Mouse (Mus musculus): ENCODE results near the gene Hkdc1. TPM values are rescaled to one million over a fixed set of nuclear protein-coding genes. Genes with fewer than 3 reads are reported as not detected.

Hkdc1 gene
- total and polyA plus RNA-seq, 2 experiments from 2014 or later = 0.03 TPM; not detected in 1

DNA sequence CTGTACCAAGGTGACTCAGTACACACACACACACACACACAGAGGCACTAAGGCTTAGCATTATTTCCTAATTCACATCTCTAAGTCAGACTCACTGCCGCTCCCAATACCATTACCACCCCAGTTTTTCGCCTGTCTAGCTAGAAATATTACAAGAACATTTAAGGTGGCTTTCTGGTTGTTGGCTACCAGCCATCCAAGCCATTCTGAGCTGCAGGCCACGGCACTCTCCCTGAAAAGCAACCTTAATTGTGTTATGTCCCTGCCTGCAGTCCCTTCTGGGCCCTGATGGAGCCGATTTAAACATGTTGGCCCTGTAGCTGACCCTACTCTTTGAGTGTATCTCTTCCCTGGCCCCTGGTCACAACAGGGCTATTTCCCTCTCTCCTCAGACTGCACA, 80.3 kb downstream of the Hkdc1 start:
- H3K9ac ChIP-seq (replicated peaks; ENCODE audit: low read depth, low read length) = no peak overlapping the region
- no peak overlapping the region for H3K27ac ChIP-seq (ENCODE audit: low read depth)

GRCm38 (mm10) chr10:62340991-62341390, 81.3 kb downstream of the Hkdc1 start:
- ATAC-seq (ENCODE audit: insufficient read depth, low read depth) = no peak
- peak overlapping the region; percentile 88 for H3K27ac ChIP-seq (ENCODE audit: low read depth)
- peak overlapping the region; percentile 83 for H3K4me2 ChIP-seq (ENCODE audit: low read depth, low read length)
- TF ChIP-seq CTCF (IDR thresholded peaks at IDR 0.05; ENCODE audit: low read depth) = no peak
- TF ChIP-seq EP300 (IDR thresholded peaks at IDR 0.05; ENCODE audit: low read depth) = no peak
- H3K4me1 ChIP-seq (ENCODE audit: control insufficient read depth, insufficient read depth) = peaks cover 34% of the 10 kb centered on the region
- H3K27me3 ChIP-seq (ENCODE audit: control insufficient read depth, insufficient read depth, low read length) = no peaks in the 10 kb centered on the region
- WGBS = 15% methylated on average over 3 of the region's 3 CpGs
- H3K9ac ChIP-seq (replicated peaks; ENCODE audit: low read depth, low read length) = peak overlapping the region; percentile 69
- no peaks in the 10 kb centered on the region for H3K9me3 ChIP-seq (replicated peaks; ENCODE audit: control insufficient read depth, low read length)
- DNase-seq (ENCODE audit: low spot score) = no peak
- H3K36me3 ChIP-seq (replicated peaks; ENCODE audit: control insufficient read depth, insufficient read depth, low read length) = no peaks in the 10 kb centered on the region
- H3K4me3 ChIP-seq (ENCODE audit: low read depth, low read length) = peak overlapping the region; percentile 72

More for the DNA sequence above, 80.3 kb downstream of the Hkdc1 start:
- Histone ChIP-seq H3K9me3 (replicated peaks; ENCODE audit: control insufficient read depth, low read length) (no peaks in the 10 kb centered on the region), H3K4me3 (ENCODE audit: low read depth, low read length) (no peak overlapping the region), H3K27me3 (ENCODE audit: control insufficient read depth, insufficient read depth, low read length) (no peaks in the 10 kb centered on the region), H3K4me2 (ENCODE audit: low read depth, low read length) (no peak overlapping the region), H3K4me1 (ENCODE audit: control insufficient read depth, insufficient read depth) (peaks cover 25% of the 10 kb centered on the region), H3K36me3 (replicated peaks; ENCODE audit: control insufficient read depth, insufficient read depth, low read length) (no peaks in the 10 kb centered on the region)
- WGBS = 81% methylated on average over 4 of the region's 4 CpGs
- TF ChIP-seq CTCF (IDR thresholded peaks at IDR 0.05; ENCODE audit: low read depth) (no peak), EP300 (IDR thresholded peaks at IDR 0.05; ENCODE audit: low read depth) (no peak)
- DNase-seq (ENCODE audit: low spot score) = no peak
- ATAC-seq (ENCODE audit: insufficient read depth, low read depth) = no peak

- Histone ChIP-seq H3K27ac (ENCODE audit: low read depth) (peak overlapping the region; percentile 88), H3K9me3 (replicated peaks; ENCODE audit: control insufficient read depth, low read length) (no peaks in the 10 kb centered on the region), H3K36me3 (replicated peaks; ENCODE audit: control insufficient read depth, insufficient read depth, low read length) (no peaks in the 10 kb centered on the region), H3K4me3 (ENCODE audit: low read depth, low read length) (peak overlapping the region; percentile 72), H3K4me2 (ENCODE audit: low read depth, low read length) (peak overlapping the region; percentile 83), H3K27me3 (ENCODE audit: control insufficient read depth, insufficient read depth, low read length) (no peaks in the 10 kb centered on the region), H3K9ac (replicated peaks; ENCODE audit: low read depth, low read length) (peak overlapping the region; percentile 69), H3K4me1 (ENCODE audit: control insufficient read depth, insufficient read depth) (peaks cover 42% of the 10 kb centered on the region)
- ATAC-seq (ENCODE audit: insufficient read depth, low read depth) (peak; percentile 95), DNase-seq (ENCODE audit: low spot score) (peak; percentile 98)
- under 1% methylated on average over 38 of the region's 38 CpGs for WGBS
- TF ChIP-seq CTCF (IDR thresholded peaks at IDR 0.05; ENCODE audit: low read depth) (no peak), EP300 (IDR thresholded peaks at IDR 0.05; ENCODE audit: low read depth) (peak; percentile 89)
Measured at GRCm38 (mm10) chr10:62340095-62340731, 82.1 kb downstream of the Hkdc1 start.

DNA sequence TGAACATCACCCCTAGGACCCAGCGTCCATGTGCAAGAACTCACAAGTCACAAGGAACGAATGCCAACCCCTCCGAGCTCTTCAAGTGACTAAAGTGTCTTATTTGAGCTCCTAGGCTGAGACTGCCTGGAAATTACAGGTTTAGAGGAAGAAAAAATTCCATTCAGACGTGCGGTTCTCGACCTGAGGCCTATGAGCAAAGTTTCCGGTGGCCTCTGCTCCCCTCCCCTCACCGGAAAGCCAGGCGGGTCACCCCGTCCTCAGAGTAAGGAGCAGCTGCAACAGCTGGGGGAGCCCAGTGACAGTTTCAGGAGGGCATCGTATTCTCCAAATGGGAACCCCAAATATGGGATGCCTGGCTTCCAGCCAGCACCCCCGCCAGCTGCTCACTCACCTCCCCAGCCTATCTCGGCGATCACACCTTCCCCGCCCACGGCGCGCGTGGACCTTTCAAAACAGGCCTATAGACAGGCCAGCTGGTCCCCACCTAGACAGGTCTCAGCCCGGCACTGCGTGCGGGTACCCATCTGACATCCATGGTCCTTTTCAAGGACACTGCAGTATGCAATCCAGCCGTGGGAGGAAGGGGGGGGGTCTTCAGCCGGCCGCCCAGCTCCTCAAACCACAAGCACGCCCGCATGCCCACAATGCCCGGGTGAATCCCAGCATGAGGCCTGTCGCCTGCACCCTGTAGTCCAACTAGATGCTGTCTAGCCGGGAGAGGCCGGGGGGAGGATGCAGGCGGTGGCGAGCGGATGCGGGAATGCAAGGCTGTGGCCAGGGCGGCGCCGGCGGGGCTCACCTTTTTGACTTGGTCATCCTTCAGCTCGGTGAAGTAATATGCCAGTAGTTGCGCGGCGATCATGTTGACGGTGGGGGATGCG, 82.8 kb downstream of the Hkdc1 start:
- no peaks in the 10 kb centered on the region for H3K9me3 ChIP-seq (replicated peaks; ENCODE audit: control insufficient read depth, low read length)
- peaks cover 46% of the 10 kb centered on the region for H3K4me1 ChIP-seq (ENCODE audit: control insufficient read depth, insufficient read depth)
- H3K36me3 ChIP-seq (replicated peaks; ENCODE audit: control insufficient read depth, insufficient read depth, low read length) = no peaks in the 10 kb centered on the region
- peak overlapping the region; percentile 69 for H3K9ac ChIP-seq (replicated peaks; ENCODE audit: low read depth, low read length)
- peak overlapping the region; percentile 83 for H3K4me2 ChIP-seq (ENCODE audit: low read depth, low read length)
- H3K27ac ChIP-seq (ENCODE audit: low read depth) = peak overlapping the region; percentile 88
- peak; percentile 57 for DNase-seq (ENCODE audit: low spot score)
- TF ChIP-seq CTCF (IDR thresholded peaks at IDR 0.05; ENCODE audit: low read depth) (no peak), EP300 (IDR thresholded peaks at IDR 0.05; ENCODE audit: low read depth) (no peak; the same call in 1 of the 2 replicates)
- H3K27me3 ChIP-seq (ENCODE audit: control insufficient read depth, insufficient read depth, low read length) = no peaks in the 10 kb centered on the region
- peak overlapping the region; percentile 72 for H3K4me3 ChIP-seq (ENCODE audit: low read depth, low read length)
- ATAC-seq (ENCODE audit: insufficient read depth, low read depth) = peak; percentile 19
- WGBS = under 1% methylated on average over 45 of the region's 45 CpGs

DNA sequence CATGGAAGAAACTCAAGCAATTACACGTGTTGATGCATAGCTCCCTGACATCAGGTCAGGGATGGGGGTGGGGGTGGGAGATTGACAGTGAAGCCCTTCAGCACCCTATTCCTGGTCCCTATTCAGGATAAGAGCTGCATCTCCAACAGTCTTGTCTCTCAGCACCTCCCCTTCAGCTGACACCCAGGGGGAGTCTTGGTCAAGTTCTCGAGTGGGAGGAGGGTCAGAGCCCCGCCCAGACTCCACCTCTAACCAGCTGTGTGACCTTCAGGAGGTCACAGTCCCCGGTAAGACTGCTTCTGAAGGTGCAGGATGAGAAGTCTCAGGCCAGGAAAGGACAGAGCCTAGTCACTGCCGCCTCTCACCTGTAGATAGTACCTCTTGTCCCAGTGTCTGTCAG, 83.7 kb downstream of the Hkdc1 start:
- 0 out of 2 replicates have a peak, but pooled peaks have one; percentile 2 for ATAC-seq (ENCODE audit: insufficient read depth, low read depth)
- peak; percentile 55 for DNase-seq (ENCODE audit: low spot score)
- 10% methylated on average over 5 of the region's 5 CpGs for WGBS

More for the DNA sequence above, 83.7 kb downstream of the Hkdc1 start:
- Histone ChIP-seq H3K4me3 (ENCODE audit: low read depth, low read length) (peak overlapping the region; percentile 72), H3K4me1 (ENCODE audit: control insufficient read depth, insufficient read depth) (peaks cover 46% of the 10 kb centered on the region), H3K27me3 (ENCODE audit: control insufficient read depth, insufficient read depth, low read length) (no peaks in the 10 kb centered on the region), H3K9ac (replicated peaks; ENCODE audit: low read depth, low read length) (peak overlapping the region; percentile 69), H3K9me3 (replicated peaks; ENCODE audit: control insufficient read depth, low read length) (no peaks in the 10 kb centered on the region), H3K27ac (ENCODE audit: low read depth) (peak overlapping the region; percentile 88), H3K36me3 (replicated peaks; ENCODE audit: control insufficient read depth, insufficient read depth, low read length) (no peaks in the 10 kb centered on the region), H3K4me2 (ENCODE audit: low read depth, low read length) (peak overlapping the region; percentile 83)
- TF ChIP-seq CTCF (IDR thresholded peaks at IDR 0.05; ENCODE audit: low read depth) = no peak
- no peak for TF ChIP-seq EP300 (IDR thresholded peaks at IDR 0.05; ENCODE audit: low read depth)

All from heart, postnatal 0 days (tissue).